Mouse (Mus musculus): ENCODE measurements around the gene Nxnl1. TPM values are rescaled to one million over a fixed set of nuclear protein-coding genes. Genes with fewer than 3 reads are reported as not detected.
"Not testable (repeated sequence)": the region's sequence is repeated elsewhere in the genome, so short reads cannot be mapped to it uniquely, and the experiment has no call there.

Nxnl1 gene
- total and polyA plus RNA-seq, 2 experiments from 2014 or later, result 0.05 to 0.55 TPM

DNA sequence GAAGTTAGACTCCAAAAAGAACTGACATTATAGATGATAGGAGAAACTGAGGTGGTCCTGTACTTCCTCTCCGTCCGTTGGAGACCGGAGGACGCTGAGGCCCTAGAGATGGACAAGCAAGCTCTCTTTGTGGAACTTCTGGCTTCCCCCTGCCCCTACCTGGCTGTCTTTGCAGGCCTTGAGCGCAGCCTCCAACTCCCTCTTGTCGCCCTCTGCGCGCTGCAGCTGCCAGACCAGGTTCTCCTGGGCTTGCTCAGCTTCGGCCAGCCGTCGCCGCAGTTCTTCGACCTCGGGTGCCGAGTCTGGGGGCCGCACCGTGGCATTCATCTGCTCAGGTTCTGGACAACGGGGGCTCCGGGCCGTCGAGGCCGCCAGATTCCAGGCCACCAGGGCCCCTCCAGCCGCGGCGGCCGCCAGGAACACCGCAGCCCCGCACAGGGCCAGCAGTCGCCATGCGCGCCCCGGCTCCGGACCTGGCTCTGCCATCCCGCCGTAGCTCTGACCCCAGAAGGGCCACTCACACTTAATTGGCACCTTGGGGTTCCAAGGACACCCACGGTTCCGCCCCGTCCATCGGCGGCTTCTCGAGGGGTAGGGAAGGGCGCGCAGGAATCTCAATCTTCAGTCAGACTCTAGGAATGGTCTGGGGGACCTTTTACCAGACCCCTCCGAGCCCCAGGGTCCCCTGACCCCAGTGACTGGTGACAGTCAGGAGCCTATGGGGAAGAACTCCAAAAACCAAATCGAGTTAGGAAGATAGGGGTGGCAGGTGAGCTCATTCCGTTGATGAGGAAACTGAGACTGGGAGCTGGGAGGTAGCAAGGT, 41.0 kb downstream of the Nxnl1 start, which contains the start of gene Ccdc194:
Gene Ccdc194 (minus strand): TSS at position 486 of the 825 bp plus-strand sequence.
- DNase-seq (ENCODE audit: low spot score), result no peak
- Histone ChIP-seq H3K9ac (replicated peaks; ENCODE audit: low read length, poor library complexity, severe bottlenecking) (no peak within 1 kb of the TSS), H3K4me1 (ENCODE audit: insufficient read depth, low read length) (no peaks in the 10 kb centered on the region), H3K27ac (ENCODE audit: low read depth, low read length) (no peak within 1 kb of the TSS), H3K4me2 (ENCODE audit: low read depth, low read length, poor library complexity, severe bottlenecking) (no peak within 1 kb of the TSS), H3K9me3 (ENCODE audit: low read length) (no peaks in the 10 kb centered on the region), H3K36me3 (ENCODE audit: insufficient read depth, low read length) (no peaks in the 10 kb centered on the region), H3K4me3 (ENCODE audit: low read depth, low read length) (no peak within 1 kb of the TSS), H3K27me3 (ENCODE audit: insufficient read depth, low read length) (peaks cover 21% of the 10 kb centered on the region)
- TF ChIP-seq CTCF (IDR thresholded peaks at IDR 0.05), result no peak
- ATAC-seq (ENCODE audit: low FRiP score), result no peak
- 6% methylated on average over 46 of the region's 46 CpGs for WGBS

DNA sequence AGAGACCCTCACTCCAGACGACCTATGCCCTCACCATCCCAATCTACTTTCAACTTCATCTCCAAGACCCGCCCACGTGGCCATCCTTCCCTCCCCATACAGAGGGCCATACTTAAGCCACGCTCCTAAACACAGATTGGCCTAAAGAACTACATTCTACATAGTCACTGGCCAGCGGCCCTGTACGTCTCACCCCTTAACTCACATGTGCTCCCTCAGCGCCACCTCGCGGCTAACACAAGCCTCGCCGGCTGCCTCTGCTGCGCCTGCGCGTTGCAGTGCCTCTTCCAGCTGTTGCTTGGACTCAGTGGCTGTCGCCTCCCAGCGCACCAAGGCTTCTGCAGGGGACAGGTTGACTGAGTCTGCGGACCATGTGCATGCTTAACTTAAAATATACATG, 44.8 kb downstream of the Nxnl1 start:
- Histone ChIP-seq H3K4me3 (ENCODE audit: low read depth, low read length) (no peak overlapping the region), H3K4me2 (ENCODE audit: low read depth, low read length, poor library complexity, severe bottlenecking) (peak overlapping the region; percentile 20; the same call in 1 of the 2 replicates), H3K9me3 (ENCODE audit: low read length) (no peaks in the 10 kb centered on the region), H3K9ac (replicated peaks; ENCODE audit: low read length, poor library complexity, severe bottlenecking) (no peak overlapping the region), H3K27ac (ENCODE audit: low read depth, low read length) (no peak overlapping the region), H3K4me1 (ENCODE audit: insufficient read depth, low read length) (no peaks in the 10 kb centered on the region), H3K36me3 (ENCODE audit: insufficient read depth, low read length) (no peaks in the 10 kb centered on the region), H3K27me3 (ENCODE audit: insufficient read depth, low read length) (peaks cover 15% of the 10 kb centered on the region; the same call in 1 of the 2 replicates)
- DNase-seq (ENCODE audit: low spot score) (peak; percentile 95), ATAC-seq (ENCODE audit: low FRiP score) (peak; percentile 90)
- 4% methylated on average over 17 of the region's 17 CpGs for WGBS
- peak; percentile 92 for TF ChIP-seq CTCF (IDR thresholded peaks at IDR 0.05)

DNA sequence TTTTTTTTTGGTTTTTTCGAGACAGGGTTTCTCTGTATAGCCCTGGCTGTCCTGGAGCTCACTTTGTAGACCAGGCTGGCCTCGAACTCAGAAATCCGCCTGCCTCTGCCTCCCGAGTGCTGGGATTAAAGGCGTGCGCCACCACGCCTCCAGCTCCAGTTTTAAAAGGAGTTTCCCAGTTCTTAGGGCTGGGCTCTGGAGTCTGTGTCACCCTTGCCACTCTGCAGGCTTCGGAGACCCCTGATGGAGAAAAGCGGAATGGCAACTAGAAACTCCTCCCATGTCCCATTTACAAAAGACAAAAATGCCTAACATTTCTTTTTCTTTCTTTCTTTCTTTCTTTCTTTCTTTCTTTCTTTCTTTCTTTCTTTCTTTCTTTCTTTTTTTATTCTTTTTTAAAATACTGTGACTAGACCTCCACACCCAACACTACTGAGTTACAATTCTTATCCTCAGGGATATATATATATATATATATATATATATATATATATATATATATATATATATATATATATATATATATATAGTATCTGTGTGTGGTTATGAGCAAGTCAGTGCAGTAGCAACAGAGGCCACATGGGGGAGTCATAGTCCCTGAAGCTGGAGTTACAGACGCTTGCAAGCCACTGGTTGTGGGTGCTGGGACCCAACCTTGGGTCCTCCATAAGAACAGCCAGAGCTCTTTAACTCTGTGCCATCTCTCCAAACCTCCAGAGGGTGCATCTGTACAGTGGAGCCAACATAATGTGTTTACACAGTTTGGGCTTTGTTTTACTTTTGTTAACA, 47.2 kb downstream of the Nxnl1 start:
- not testable (repeated sequence) for H3K27me3 ChIP-seq (ENCODE audit: insufficient read depth, low read length); H3K9ac ChIP-seq (replicated peaks; ENCODE audit: low read length, poor library complexity, severe bottlenecking); H3K36me3 ChIP-seq (ENCODE audit: insufficient read depth, low read length); H3K4me3 ChIP-seq (ENCODE audit: low read depth, low read length); H3K4me2 ChIP-seq (ENCODE audit: low read depth, low read length, poor library complexity, severe bottlenecking); H3K27ac ChIP-seq (ENCODE audit: low read depth, low read length); H3K9me3 ChIP-seq (ENCODE audit: low read length); ATAC-seq (ENCODE audit: low FRiP score); H3K4me1 ChIP-seq (ENCODE audit: insufficient read depth, low read length)
- DNase-seq (ENCODE audit: low spot score), result peak; percentile 78
- TF ChIP-seq CTCF (IDR thresholded peaks at IDR 0.05), result peak; percentile 70
- 42% methylated on average over 9 of the region's 10 CpGs for WGBS

DNA sequence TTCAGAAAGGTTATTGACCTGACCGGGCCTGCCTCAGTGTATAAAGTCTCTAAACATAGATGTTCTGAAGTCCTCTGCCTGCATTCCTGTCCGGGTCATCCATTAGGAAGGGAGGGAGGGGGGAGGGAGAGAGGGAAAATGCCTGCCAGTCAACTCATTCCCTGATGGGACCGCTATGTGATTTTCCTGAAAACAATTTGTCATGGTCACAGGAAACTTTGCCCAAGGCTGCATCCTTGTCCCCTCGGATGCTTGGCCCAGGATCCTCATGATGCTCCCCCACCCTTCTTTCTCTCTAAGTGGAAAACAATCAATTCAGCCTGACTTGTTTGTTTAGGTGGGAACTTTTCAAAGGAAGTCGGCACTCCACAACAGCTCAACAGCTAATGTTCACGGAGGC, 49.6 kb downstream of the Nxnl1 start:
- ATAC-seq (ENCODE audit: low FRiP score), result no peak
- Histone ChIP-seq H3K36me3 (ENCODE audit: insufficient read depth, low read length) (no peaks in the 10 kb centered on the region), H3K9me3 (ENCODE audit: low read length) (no peaks in the 10 kb centered on the region), H3K4me1 (ENCODE audit: insufficient read depth, low read length) (no peaks in the 10 kb centered on the region), H3K4me2 (ENCODE audit: low read depth, low read length, poor library complexity, severe bottlenecking) (no peak overlapping the region), H3K9ac (replicated peaks; ENCODE audit: low read length, poor library complexity, severe bottlenecking) (no peak overlapping the region), H3K4me3 (ENCODE audit: low read depth, low read length) (no peak overlapping the region), H3K27me3 (ENCODE audit: insufficient read depth, low read length) (0 out of 2 replicates have a peak, but pooled peaks cover 4% of the 10 kb centered on the region), H3K27ac (ENCODE audit: low read depth, low read length) (no peak overlapping the region)
- no peak for DNase-seq (ENCODE audit: low spot score)
- WGBS, result 24% methylated on average over 6 of the region's 6 CpGs
- no peak for TF ChIP-seq CTCF (IDR thresholded peaks at IDR 0.05)

DNA sequence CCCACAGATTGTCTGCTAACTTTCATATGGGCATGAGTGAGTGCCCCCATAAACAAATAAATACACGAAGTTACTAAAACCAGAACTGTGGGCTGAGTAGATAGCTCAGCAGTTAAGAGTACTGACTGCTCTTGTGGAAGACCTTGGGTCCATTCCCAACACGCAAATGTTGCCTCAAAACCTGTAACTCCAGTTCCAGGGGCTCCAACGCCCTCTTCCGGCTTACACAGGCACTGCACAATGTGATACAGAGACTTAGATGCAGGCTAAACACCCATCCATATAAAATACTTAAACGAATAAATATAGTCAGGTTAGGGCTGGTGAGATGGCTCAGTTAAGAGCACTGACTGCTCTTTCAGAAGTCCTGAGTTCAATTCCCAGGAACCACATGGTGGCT, 51.4 kb downstream of the Nxnl1 start:
- WGBS, result 71% methylated on average over 5 of the region's 5 CpGs
- no peak for ATAC-seq (ENCODE audit: low FRiP score)
- TF ChIP-seq CTCF (IDR thresholded peaks at IDR 0.05), result no peak

More for the DNA sequence above, 51.4 kb downstream of the Nxnl1 start:
- no peak overlapping the region for H3K4me3 ChIP-seq (ENCODE audit: low read depth, low read length)
- no peak overlapping the region for H3K9ac ChIP-seq (replicated peaks; ENCODE audit: low read length, poor library complexity, severe bottlenecking)
- H3K36me3 ChIP-seq (ENCODE audit: insufficient read depth, low read length), result no peaks in the 10 kb centered on the region
- no peaks in the 10 kb centered on the region for H3K4me1 ChIP-seq (ENCODE audit: insufficient read depth, low read length)
- H3K27me3 ChIP-seq (ENCODE audit: insufficient read depth, low read length), result peaks cover 7% of the 10 kb centered on the region; the same call in 1 of the 2 replicates
- DNase-seq (ENCODE audit: low spot score), result no peak
- H3K4me2 ChIP-seq (ENCODE audit: low read depth, low read length, poor library complexity, severe bottlenecking), result no peak overlapping the region
- no peak overlapping the region for H3K27ac ChIP-seq (ENCODE audit: low read depth, low read length)
- H3K9me3 ChIP-seq (ENCODE audit: low read length), result no peaks in the 10 kb centered on the region
